Mouse (Mus musculus): ENCODE measurements around the gene Sorl1.

The Sorl1 gene

GRCm38 (mm10) chr9:41993821-41994220, 130.3 kb downstream of the Sorl1 start:
- DNase-seq = no peak

GRCm38 (mm10) chr9:41992841-41993240, 131.3 kb downstream of the Sorl1 start:
- DNase-seq = no peak

- DNase-seq = no peak
Observed at GRCm38 (mm10) chr9:41985636-41986035, 138.5 kb downstream of the Sorl1 start.

- DNase-seq = no peak
Observed at GRCm38 (mm10) chr9:41985052-41985451, 139.0 kb downstream of the Sorl1 start.

- DNase-seq = no peak
Observed at GRCm38 (mm10) chr9:41984306-41984705, 139.8 kb downstream of the Sorl1 start.

- peak; percentile 48 for DNase-seq
Observed at GRCm38 (mm10) chr9:41983286-41983685, 140.8 kb downstream of the Sorl1 start.

GRCm38 (mm10) chr9:41982760-41983159, 141.3 kb downstream of the Sorl1 start:
- DNase-seq = peak; percentile 21

- DNase-seq = no peak
Observed at GRCm38 (mm10) chr9:41982023-41982422, 142.1 kb downstream of the Sorl1 start.

GRCm38 (mm10) chr9:41981306-41981705, 142.8 kb downstream of the Sorl1 start:
- DNase-seq = no peak

- DNase-seq = no peak
Observed at GRCm38 (mm10) chr9:41980796-41981195, 143.3 kb downstream of the Sorl1 start.

GRCm38 (mm10) chr9:41978366-41978765, 145.7 kb downstream of the Sorl1 start:
- DNase-seq = no peak

GRCm38 (mm10) chr9:41975968-41976367, 148.1 kb downstream of the Sorl1 start:
- no peak for DNase-seq

- DNase-seq = no peak
Observed at GRCm38 (mm10) chr9:41974661-41975060, 149.4 kb downstream of the Sorl1 start.

- peak; percentile 39 for DNase-seq
Observed at GRCm38 (mm10) chr9:41973775-41974657, 150.1 kb downstream of the Sorl1 start.

GRCm38 (mm10) chr9:41969961-41970360, 154.1 kb downstream of the Sorl1 start:
- no peak for DNase-seq

GRCm38 (mm10) chr9:41968673-41969460, 155.2 kb downstream of the Sorl1 start:
- no peak for DNase-seq

- no peak for DNase-seq
Observed at GRCm38 (mm10) chr9:41961274-41961673, 162.8 kb downstream of the Sorl1 start.

- DNase-seq = no peak
Observed at GRCm38 (mm10) chr9:41958282-41958681, 165.8 kb downstream of the Sorl1 start.

- peak; percentile 78 for DNase-seq
Observed at GRCm38 (mm10) chr9:41953486-41953885, 170.6 kb downstream of the Sorl1 start.

GRCm38 (mm10) chr9:41952650-41953204, 171.4 kb downstream of the Sorl1 start:
- no peak for DNase-seq

GRCm38 (mm10) chr9:41951472-41952129, 172.5 kb downstream of the Sorl1 start:
- DNase-seq = no peak

GRCm38 (mm10) chr9:41950991-41951451, 173.1 kb downstream of the Sorl1 start:
- DNase-seq = peak; percentile 90

All from kidney, postnatal 14 days (tissue).